Mouse (Mus musculus) stomach, postnatal 0 days (tissue): ENCODE measurements at regions not wholly inside any gene's neighbourhood (a gene's known extent, or its start where the extent isn't known, plus 50 kb on each side); places are given as distances from the start of the nearest gene placed in this dataset.

Source experiments
- CTCF ChIP-seq: IDR thresholded peaks from 2 replicates; pipeline ENCODE4 v1.5.1; 2016; ENCODE audit warnings: antibody characterized with exemption, low read depth, mild to moderate bottlenecking, moderate library complexity
- EP300 ChIP-seq: optimal IDR thresholded peaks from 2 replicates; pipeline ENCODE3; 2016; ENCODE audit warnings: antibody characterized with exemption

DNA sequence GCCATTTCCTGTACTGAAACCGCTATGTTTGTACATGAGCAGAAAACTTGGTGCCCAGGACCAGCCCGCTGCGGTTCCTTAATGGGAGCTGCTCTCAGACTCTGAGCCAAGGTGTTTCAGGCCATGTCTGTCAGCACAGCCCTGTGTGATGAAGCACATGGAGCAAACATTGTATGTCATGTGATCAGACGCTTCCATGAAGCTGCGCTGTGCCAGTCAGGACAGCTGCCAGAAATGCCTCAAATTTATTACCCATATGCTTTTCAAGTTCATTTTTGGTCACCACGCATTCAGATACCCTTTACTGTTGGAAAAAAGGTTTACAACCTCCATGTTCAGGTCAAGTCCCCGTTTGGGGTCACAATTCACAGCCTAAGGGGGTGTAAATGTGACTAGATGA, 458.8 kb upstream of the Trpc7 start:
- TF ChIP-seq CTCF: no peak
- no peak for TF ChIP-seq EP300
